Mouse (Mus musculus): ENCODE data around the gene Fcmr. TPM values are rescaled to one million over a fixed set of nuclear protein-coding genes. Genes with fewer than 3 reads are reported as not detected.

The Fcmr gene
- 0.47 and 0.52 TPM in 2 replicates for polyA plus RNA-seq (2012; rRNA removed)

DNA sequence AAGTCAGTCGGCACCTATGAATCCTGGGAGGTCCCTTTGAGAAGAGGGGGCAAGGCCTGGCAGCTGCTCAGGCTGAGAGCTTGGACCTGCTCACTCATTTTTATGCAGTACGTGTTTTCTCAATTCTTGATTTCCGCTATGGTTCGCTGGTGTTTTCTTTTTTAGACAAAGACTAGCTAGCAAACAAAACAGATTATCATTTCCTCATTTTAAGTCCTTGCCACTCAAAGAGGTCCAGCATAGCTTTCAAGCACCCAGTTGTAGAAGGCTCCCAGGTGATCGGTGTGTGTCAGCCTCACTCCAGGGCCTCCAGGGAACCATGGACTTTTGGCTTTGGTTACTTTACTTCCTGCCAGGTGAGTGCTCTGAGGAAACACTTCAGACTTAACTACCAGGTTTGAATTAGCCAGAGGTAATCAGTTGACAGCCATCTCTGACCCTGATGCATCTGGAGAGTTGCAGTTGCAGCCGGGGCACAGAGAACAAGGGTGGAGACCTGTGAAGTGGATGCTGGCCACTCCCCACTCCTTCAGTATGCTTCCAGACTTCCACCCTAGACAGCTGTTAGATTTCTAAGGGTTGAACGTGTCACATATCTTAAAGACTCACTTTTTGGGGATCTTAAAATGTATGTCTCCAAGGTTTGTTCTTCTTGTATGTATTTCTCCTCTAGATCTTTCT lies at the start of gene Fcmr:
Fcmr (plus strand) TSS at position 129 of the 681 bp plus-strand sequence.
- Histone ChIP-seq H3K27ac (ENCODE audit: insufficient read depth, low read length) (no peak within 1 kb of the TSS), H3K4me1 (ENCODE audit: control insufficient read depth, insufficient read depth, low read length) (no peaks in the 10 kb centered on the region), H3K4me3 (ENCODE audit: insufficient read depth, low read length) (no peak within 1 kb of the TSS)
- TF ChIP-seq POLR2A (IDR thresholded peaks at IDR 0.05; ENCODE audit: extremely low read depth, insufficient read depth, low read length) (no peak), CTCF (IDR thresholded peaks at IDR 0.05; ENCODE audit: extremely low read depth, insufficient read depth, low read length) (no peak)

DNA sequence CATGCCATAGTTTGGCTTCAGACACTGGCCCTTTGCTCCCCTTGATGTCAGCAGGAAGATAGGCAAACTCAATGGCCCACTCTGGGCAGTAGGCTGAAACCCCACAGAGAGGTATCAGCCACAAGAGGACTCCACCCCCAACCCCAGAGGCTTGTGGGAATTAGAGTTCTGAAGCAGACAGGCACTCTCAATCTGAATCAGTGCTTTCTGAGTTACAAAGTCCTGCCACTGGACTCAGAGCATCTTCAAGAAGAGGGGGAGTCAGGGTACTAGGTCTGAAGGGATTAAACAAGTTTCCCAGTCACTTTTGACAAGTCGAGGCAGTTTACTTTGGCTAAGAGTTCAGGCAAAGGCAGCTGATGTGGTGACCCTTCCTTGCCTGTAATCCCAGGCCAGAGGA lies 45.7 kb upstream of the Fcmr start:
- no peak overlapping the region for H3K4me3 ChIP-seq (ENCODE audit: insufficient read depth, low read length)
- H3K4me1 ChIP-seq (ENCODE audit: control insufficient read depth, insufficient read depth, low read length) = no peaks in the 10 kb centered on the region
- TF ChIP-seq CTCF (IDR thresholded peaks at IDR 0.05; ENCODE audit: extremely low read depth, insufficient read depth, low read length) = no peak
- no peak for TF ChIP-seq POLR2A (IDR thresholded peaks at IDR 0.05; ENCODE audit: extremely low read depth, insufficient read depth, low read length)
- H3K27ac ChIP-seq (ENCODE audit: insufficient read depth, low read length) = no peak overlapping the region

DNA sequence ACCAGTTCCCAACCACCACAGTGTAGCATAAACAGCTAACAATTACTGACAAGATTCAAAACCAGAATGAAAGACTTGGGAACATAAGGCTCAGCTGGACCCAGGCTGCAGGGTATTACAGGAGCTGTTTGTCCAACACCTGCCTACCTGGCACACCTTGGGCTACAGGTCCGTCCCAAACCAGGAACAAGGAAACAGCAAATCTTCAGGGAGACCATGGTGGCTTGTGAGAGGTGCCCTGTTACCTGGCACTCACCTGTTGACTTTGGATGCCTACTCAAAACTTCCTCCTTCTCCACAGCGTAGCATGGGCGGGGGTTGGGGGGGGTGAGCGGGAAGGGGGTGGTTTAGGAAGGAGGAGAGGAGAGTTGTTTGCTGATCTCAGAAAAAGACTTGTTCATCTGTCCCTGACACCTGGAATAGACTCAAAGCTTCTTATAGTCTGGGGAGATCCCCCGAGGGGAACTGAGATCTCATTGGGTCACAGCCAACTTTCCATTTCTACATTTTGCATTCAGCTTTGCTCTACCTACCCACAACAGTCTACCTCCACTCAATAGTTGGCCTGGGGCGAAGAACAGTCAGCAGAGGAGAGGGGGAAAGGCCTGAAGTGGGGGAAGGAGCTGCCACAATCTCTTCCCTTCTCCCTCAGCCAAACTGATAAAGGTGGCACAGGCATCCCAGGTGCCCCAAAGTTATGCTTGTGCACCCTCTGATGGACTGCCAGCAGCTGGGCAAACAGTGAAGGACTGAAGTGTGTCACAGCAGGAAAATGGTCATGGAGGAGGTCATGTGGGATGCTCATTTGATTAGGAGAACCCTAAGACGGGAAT lies 44.9 kb upstream of the Fcmr start:
- Histone ChIP-seq H3K27ac (ENCODE audit: insufficient read depth, low read length) (no peak overlapping the region), H3K4me3 (ENCODE audit: insufficient read depth, low read length) (no peak overlapping the region), H3K4me1 (ENCODE audit: control insufficient read depth, insufficient read depth, low read length) (no peaks in the 10 kb centered on the region)
- no peak for TF ChIP-seq POLR2A (IDR thresholded peaks at IDR 0.05; ENCODE audit: extremely low read depth, insufficient read depth, low read length)

DNA sequence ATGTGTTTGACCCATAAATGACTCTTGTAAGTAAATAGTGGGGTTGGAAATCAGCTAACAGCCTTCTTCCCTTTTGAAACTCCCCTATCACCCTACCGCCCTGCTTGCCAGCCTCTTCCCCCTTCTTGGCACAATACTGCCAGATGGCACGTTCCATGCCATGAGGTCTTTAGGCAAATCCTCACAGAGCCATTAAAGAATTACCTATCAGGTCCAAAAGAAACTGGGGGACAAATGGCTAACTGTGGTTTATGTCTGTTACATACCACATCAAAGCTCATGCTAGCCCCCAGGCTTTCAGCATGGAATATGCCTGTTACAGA lies 44.4 kb upstream of the Fcmr start:
- Histone ChIP-seq H3K4me1 (ENCODE audit: control insufficient read depth, insufficient read depth, low read length) (no peaks in the 10 kb centered on the region), H3K27ac (ENCODE audit: insufficient read depth, low read length) (no peak overlapping the region), H3K4me3 (ENCODE audit: insufficient read depth, low read length) (no peak overlapping the region)
- TF ChIP-seq POLR2A (IDR thresholded peaks at IDR 0.05; ENCODE audit: extremely low read depth, insufficient read depth, low read length) = no peak
- TF ChIP-seq CTCF (IDR thresholded peaks at IDR 0.05; ENCODE audit: extremely low read depth, insufficient read depth, low read length) = no peak

DNA sequence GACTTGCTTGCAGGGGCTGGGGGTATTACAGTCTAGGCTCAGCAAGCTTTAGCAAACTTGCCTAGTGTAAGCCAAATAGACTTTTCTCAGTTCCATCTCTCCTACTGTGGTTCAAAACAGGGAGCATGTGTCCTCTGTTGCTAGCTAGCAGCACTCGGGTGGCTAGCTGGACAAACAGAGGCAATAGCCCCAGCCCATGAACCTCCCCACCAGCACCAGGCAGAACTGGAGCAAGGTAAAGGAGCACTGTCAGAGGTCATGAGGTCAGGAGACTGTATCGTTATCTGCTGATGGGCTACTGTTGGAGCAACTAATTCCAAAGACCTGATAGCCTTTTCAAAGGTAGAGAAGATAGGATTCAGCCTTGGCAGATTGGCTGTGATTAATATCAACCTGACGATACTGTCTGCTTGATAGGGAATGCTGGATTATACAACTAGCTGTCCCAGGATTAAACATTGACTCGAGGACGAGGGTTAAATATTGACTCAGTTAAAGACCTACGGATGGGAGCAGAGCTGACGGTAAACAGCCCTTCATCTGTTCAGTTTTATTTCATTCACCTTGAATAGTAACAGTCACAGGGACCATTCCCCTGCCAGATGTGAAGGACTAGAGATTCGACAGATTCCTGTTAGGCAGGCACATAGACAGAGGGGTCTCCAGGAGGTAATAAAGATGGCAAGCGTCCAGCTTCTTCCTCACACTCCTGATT lies 43.4 kb upstream of the Fcmr start:
- TF ChIP-seq POLR2A (IDR thresholded peaks at IDR 0.05; ENCODE audit: extremely low read depth, insufficient read depth, low read length) (no peak), CTCF (IDR thresholded peaks at IDR 0.05; ENCODE audit: extremely low read depth, insufficient read depth, low read length) (no peak)
- Histone ChIP-seq H3K4me1 (ENCODE audit: control insufficient read depth, insufficient read depth, low read length) (no peaks in the 10 kb centered on the region), H3K27ac (ENCODE audit: insufficient read depth, low read length) (no peak overlapping the region), H3K4me3 (ENCODE audit: insufficient read depth, low read length) (no peak overlapping the region)

DNA sequence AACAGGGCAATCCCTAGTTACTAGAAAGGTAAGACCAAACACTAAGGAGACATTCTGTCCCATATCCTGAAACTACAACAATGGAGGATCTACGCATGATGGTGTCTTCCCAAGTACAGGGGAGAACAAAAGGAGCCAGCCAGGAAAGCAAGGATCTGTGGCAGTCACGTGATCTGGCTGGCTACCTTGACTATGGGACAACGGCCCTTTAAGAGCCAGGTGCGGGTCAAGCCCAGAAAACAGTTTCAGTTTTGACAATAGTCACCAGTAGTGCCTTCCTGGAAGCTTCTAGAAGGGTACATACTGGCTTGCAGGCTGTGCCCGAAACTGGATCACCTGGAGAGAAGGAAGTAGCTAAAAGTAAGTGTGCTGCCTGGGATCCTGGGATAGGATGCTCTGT lies 39.0 kb upstream of the Fcmr start, which contains the start of gene Pigr:
Pigr (plus strand) TSS at position 237 of the 400 bp plus-strand sequence.
- Histone ChIP-seq H3K4me3 (ENCODE audit: insufficient read depth, low read length) (no peak within 1 kb of the TSS), H3K27ac (ENCODE audit: insufficient read depth, low read length) (no peak within 1 kb of the TSS), H3K4me1 (ENCODE audit: control insufficient read depth, insufficient read depth, low read length) (no peaks in the 10 kb centered on the region)
- TF ChIP-seq POLR2A (IDR thresholded peaks at IDR 0.05; ENCODE audit: extremely low read depth, insufficient read depth, low read length) (no peak), CTCF (IDR thresholded peaks at IDR 0.05; ENCODE audit: extremely low read depth, insufficient read depth, low read length) (no peak)

DNA sequence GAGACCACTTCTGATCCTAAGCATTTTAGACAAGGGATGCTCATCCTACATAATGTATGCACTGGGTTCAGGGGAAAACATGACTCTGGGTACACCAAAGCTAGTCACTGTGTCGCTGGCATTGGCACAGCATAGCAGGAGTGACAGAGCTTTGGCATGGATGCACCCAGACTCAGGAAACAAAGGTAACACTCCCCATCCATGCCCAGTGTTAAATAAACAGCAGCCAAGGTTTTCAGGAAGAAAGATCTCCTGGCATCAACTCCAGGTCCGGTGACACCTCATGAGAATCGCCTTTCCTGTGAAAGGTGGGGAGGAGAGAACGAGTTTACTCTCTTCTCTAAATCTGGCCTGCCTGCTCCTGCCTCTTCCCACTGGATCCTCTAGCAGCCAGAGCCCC lies 36.8 kb upstream of the Fcmr start:
- TF ChIP-seq POLR2A (IDR thresholded peaks at IDR 0.05; ENCODE audit: extremely low read depth, insufficient read depth, low read length) (no peak), CTCF (IDR thresholded peaks at IDR 0.05; ENCODE audit: extremely low read depth, insufficient read depth, low read length) (no peak)

DNA sequence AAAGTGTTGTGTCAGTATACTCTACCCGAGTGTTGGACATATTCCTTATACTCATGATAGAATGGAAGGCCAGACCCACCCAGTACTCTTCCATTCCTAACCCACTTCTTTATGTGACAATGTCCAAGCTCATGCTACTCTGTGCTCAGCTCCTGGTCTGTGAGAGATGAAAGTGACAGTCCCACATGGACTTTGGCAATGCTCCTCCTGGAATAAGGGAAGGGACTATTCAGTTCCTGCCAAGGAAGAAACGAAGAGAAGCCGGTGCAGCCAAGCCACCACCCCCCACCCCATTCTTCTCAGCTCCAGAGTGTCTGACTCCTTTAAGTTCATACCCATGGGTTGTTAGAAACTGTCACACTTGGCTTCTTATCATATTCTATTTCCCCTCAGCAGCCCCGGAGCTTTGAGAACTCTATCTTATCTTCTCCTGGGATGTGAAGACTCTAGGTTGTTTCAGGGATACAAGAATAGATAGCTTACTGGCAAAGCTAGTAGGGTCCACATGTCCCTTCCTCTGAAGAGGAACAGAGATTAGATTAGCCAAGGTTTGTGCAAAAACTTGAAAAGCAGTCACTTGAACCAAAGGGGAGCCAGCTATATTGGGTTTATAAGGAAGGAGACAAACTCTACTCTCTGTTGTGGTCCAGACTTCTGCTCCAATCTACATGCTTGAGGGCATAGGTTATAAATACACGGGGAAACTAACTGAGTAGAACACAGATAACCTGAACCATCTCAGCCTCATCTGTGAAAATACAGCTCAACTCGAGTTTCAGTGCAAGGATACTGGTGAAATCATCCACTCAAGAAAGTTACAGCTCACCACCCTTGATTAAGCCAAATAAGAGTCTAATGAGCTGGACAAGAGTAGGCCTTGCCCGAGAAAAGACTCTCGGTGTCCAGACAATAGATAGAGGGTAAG lies 35.3 kb upstream of the Fcmr start:
- H3K4me1 ChIP-seq (ENCODE audit: control insufficient read depth, insufficient read depth, low read length) = no peaks in the 10 kb centered on the region
- TF ChIP-seq POLR2A (IDR thresholded peaks at IDR 0.05; ENCODE audit: extremely low read depth, insufficient read depth, low read length) (no peak), CTCF (IDR thresholded peaks at IDR 0.05; ENCODE audit: extremely low read depth, insufficient read depth, low read length) (no peak)
- H3K4me3 ChIP-seq (ENCODE audit: insufficient read depth, low read length) = no peak overlapping the region
- H3K27ac ChIP-seq (ENCODE audit: insufficient read depth, low read length) = no peak overlapping the region

More for the DNA sequence above, 36.8 kb upstream of the Fcmr start:
- H3K4me3 ChIP-seq (ENCODE audit: insufficient read depth, low read length) = no peak overlapping the region
- no peak overlapping the region for H3K27ac ChIP-seq (ENCODE audit: insufficient read depth, low read length)
- no peaks in the 10 kb centered on the region for H3K4me1 ChIP-seq (ENCODE audit: control insufficient read depth, insufficient read depth, low read length)
